Mouse (Mus musculus): ENCODE results near the gene Cdk8. TPM values are rescaled to one million over a fixed set of nuclear protein-coding genes. Genes with fewer than 3 reads are reported as not detected.

The Cdk8 gene
- total RNA-seq, 2 experiments from 2014 or later, result 36.1 to 49.3 TPM

Other genes starting within 250 kb of the Cdk8 start
- not detected in 2 replicates for gene Cyp3a25, start 221.6 kb upstream of the Cdk8 start, total RNA-seq (2014; fragmentation: Nextera tagmentation)
- not detected in 2 replicates for gene Cyp3a25, start 221.6 kb upstream of the Cdk8 start, total RNA-seq (2017)
- not detected in 2 replicates for gene Cyp3a59, start 152.0 kb upstream of the Cdk8 start, total RNA-seq (2014; fragmentation: Nextera tagmentation)
- not detected in 2 replicates for gene Cyp3a59, start 152.0 kb upstream of the Cdk8 start, total RNA-seq (2017)
- not detected in 2 replicates for gene Gm5565, start 70.7 kb upstream of the Cdk8 start, total RNA-seq (2014; fragmentation: Nextera tagmentation)
- not detected in 2 replicates for gene Gm5565, start 70.7 kb upstream of the Cdk8 start, total RNA-seq (2017)
- not detected in 2 replicates for gene Gm6309, start 60.5 kb upstream of the Cdk8 start, total RNA-seq (2014; fragmentation: Nextera tagmentation)
- not detected in 2 replicates for gene Gm6309, start 60.5 kb upstream of the Cdk8 start, total RNA-seq (2017)
- not detected in 2 replicates for gene 1700001J03Rik, start 45.9 kb upstream of the Cdk8 start, total RNA-seq (2014; fragmentation: Nextera tagmentation)
- gene 1700001J03Rik, start 45.9 kb upstream of the Cdk8 start, total RNA-seq (2017), result not detected in 2 replicates
- 23.8 and 24.0 TPM in 2 replicates for gene Rnf6, start 9.7 kb upstream of the Cdk8 start, total RNA-seq (2014; fragmentation: Nextera tagmentation)
- 34.7 and 38.5 TPM in 2 replicates for gene Rnf6, start 9.7 kb upstream of the Cdk8 start, total RNA-seq (2017)
- not detected in 2 replicates for gene Wasf3, start 153.8 kb downstream of the Cdk8 start, total RNA-seq (2014; fragmentation: Nextera tagmentation)
- not detected in 2 replicates for gene Wasf3, start 153.8 kb downstream of the Cdk8 start, total RNA-seq (2017)

Measured in granulocyte monocyte progenitor cell, adult 5-6 weeks (primary cell).